Mouse (Mus musculus) cerebellum, adult 2 months (tissue): ENCODE results near the gene Trim14. TPM values are rescaled to one million over a fixed set of nuclear protein-coding genes. Genes with fewer than 3 reads are reported as not detected.
A peak's percentile ranks its signal among the peaks of the same experiment; 100 is the strongest.
"Not testable (repeated sequence)": the region's sequence is repeated elsewhere in the genome, so short reads cannot be mapped to it uniquely, and the experiment has no call there.

Source experiments
- DNase-seq, 2 experiments: peaks; one replicate each; pipeline ENCODE4 v3.0.0; 2021
- H3K27ac ChIP-seq: fragments of 200-500 bp; 2 replicates; pipeline ENCODE4 v1.5.1; 2012; ENCODE audit warnings: low read length, control low read depth, inconsistent platforms; ENCODE audit not compliant: insufficient read depth
- H3K27me3 ChIP-seq: fragments of 200-500 bp; 2 replicates; pipeline ENCODE4 v1.6.1; 2012; ENCODE audit warnings: inconsistent platforms, mild to moderate bottlenecking, low read length, moderate library complexity; ENCODE audit not compliant: control insufficient read depth, insufficient read depth
- H3K4me1 ChIP-seq: fragments of 200-500 bp; 2 replicates; pipeline ENCODE4 v1.6.1; 2011; ENCODE audit warnings: low read length; ENCODE audit not compliant: control insufficient read depth, insufficient read depth
- H3K4me3 ChIP-seq: fragments of 200-500 bp; replicated peaks from 2 replicates; pipeline ENCODE3; 2011; ENCODE audit warnings: mild to moderate bottlenecking, low read depth, low read length, control low read depth; ENCODE audit not compliant: insufficient read depth
- CTCF ChIP-seq: fragments of 200-500 bp; IDR thresholded peaks from 2 replicates; pipeline ENCODE4 v1.5.1; 2011; ENCODE audit warnings: low read depth, mild to moderate bottlenecking, control low read depth, low read length, moderate library complexity, borderline replicate concordance; ENCODE audit not compliant: insufficient read depth
- POLR2A ChIP-seq: fragments of 200-500 bp; IDR thresholded peaks from 2 replicates; pipeline ENCODE4 v1.6.1; 2011; ENCODE audit warnings: low read length, control low read depth, borderline replicate concordance; ENCODE audit not compliant: insufficient read depth
- WGBS: fragments of 180-500 bp; shearing (Covaris S2); methylation state at CpG from one replicate; pipeline ENCODE4 v1.1.7; 2018; 5-methylcytosine and 5-hydroxymethylcytosine counted together
- polyA plus RNA-seq: library from polyadenylated mRNA; depleted of rRNA; stranded (reverse); fragments of >200 nt; gene quantifications from 2 replicates; pipeline ENCODE4 v1.2.3, GENCODE M21; 2012; rRNA removed

The Trim14 gene
- polyA plus RNA-seq, result 0.69 and 1.1 TPM in 2 replicates

GRCm38 (mm10) chr4:46535840-46536361 lies at the start of gene Trim14:
Gene Trim14, minus strand, starts transcription at chr4:46536141.
- TF ChIP-seq CTCF (peak; percentile 35; the same call in 1 of the 2 replicates), POLR2A (no peak)
- peaks cover 2% of the 10 kb centered on the region; the same call in 1 of the 2 replicates for H3K27me3 ChIP-seq

GRCm38 (mm10) chr4:46585041-46585810 lies 49.3 kb upstream of the Trim14 start:
- 78% methylated on average over 13 of the region's 13 CpGs for WGBS
- DNase-seq, result peak in 1 of 2 experiments; percentile 15
- no peak for TF ChIP-seq CTCF
- TF ChIP-seq POLR2A, result no peak

More at GRCm38 (mm10) chr4:46535840-46536361, at the start of gene Trim14:
- Histone ChIP-seq H3K4me3 (peak within 1 kb of the TSS; percentile 50), H3K4me1 (no peaks in the 10 kb centered on the region), H3K27ac (no peak within 1 kb of the TSS)
- DNase-seq, result no peak
- under 1% methylated on average over 44 of the region's 46 CpGs for WGBS

GRCm38 (mm10) chr4:46584536-46584935 lies 48.6 kb upstream of the Trim14 start:
- not testable (repeated sequence) for H3K4me3 ChIP-seq
- WGBS, result 88% methylated on average over 3 of the region's 3 CpGs
- H3K4me1 ChIP-seq, result peaks cover 14% of the 10 kb centered on the region

More at GRCm38 (mm10) chr4:46585041-46585810, 49.3 kb upstream of the Trim14 start:
- H3K4me3 ChIP-seq, result no peak overlapping the region
- H3K4me1 ChIP-seq, result peaks cover 21% of the 10 kb centered on the region
- no peaks in the 10 kb centered on the region for H3K27me3 ChIP-seq
- H3K27ac ChIP-seq, result no peak overlapping the region

GRCm38 (mm10) chr4:46584084-46584483 lies 48.1 kb upstream of the Trim14 start:
- H3K4me1 ChIP-seq, H3K4me3 ChIP-seq, H3K27me3 ChIP-seq, DNase-seq, H3K27ac ChIP-seq: not testable (repeated sequence)
- 93% methylated on average over 2 of the region's 6 CpGs for WGBS

More at GRCm38 (mm10) chr4:46584536-46584935, 48.6 kb upstream of the Trim14 start:
- H3K27ac ChIP-seq, H3K27me3 ChIP-seq, DNase-seq: not testable (repeated sequence)

- H3K27ac ChIP-seq, result not testable (repeated sequence)
These were observed 46.1 kb upstream of the Trim14 start for GRCm38 (mm10) chr4:46582024-46582423.

GRCm38 (mm10) chr4:46581577-46581976 lies 45.6 kb upstream of the Trim14 start:
- not testable (repeated sequence) for H3K27me3 ChIP-seq, DNase-seq, H3K27ac ChIP-seq, H3K4me3 ChIP-seq, H3K4me1 ChIP-seq
- 95% methylated on average over 22 of the region's 22 CpGs for WGBS

More at GRCm38 (mm10) chr4:46582024-46582423, 46.1 kb upstream of the Trim14 start:
- H3K4me1 ChIP-seq, H3K27me3 ChIP-seq, DNase-seq, H3K4me3 ChIP-seq: not testable (repeated sequence)
- 85% methylated on average over 9 of the region's 9 CpGs for WGBS

- not testable (repeated sequence) for H3K4me3 ChIP-seq, H3K27ac ChIP-seq, DNase-seq, H3K4me1 ChIP-seq, H3K27me3 ChIP-seq
- 90% methylated on average over 15 of the region's 15 CpGs for WGBS
These were observed 44.9 kb upstream of the Trim14 start for GRCm38 (mm10) chr4:46580799-46581243.

- 96% methylated on average over 8 of the region's 8 CpGs for WGBS
- not testable (repeated sequence) for H3K27ac ChIP-seq, H3K4me1 ChIP-seq, H3K4me3 ChIP-seq, DNase-seq, H3K27me3 ChIP-seq
These were observed 42.9 kb upstream of the Trim14 start for GRCm38 (mm10) chr4:46578796-46579346.
